Mouse (Mus musculus) heart, embryonic 13.5 days (tissue): Measurements from ENCODE around the gene Rangap1. TPM values are rescaled to one million over a fixed set of nuclear protein-coding genes. Genes with fewer than 3 reads are reported as not detected.
"Not testable (repeated sequence)": the region's sequence is repeated elsewhere in the genome, so short reads cannot be mapped to it uniquely, and the experiment has no call there.

ENCODE experiments used
- ATAC-seq: fragments of 200-750 bp; cut with Nextera tagmentation; 2 replicates; pipeline ENCODE4 v1.8.0; 2017; ENCODE audit warnings: moderate TSS enrichment; ENCODE audit not compliant: insufficient number of reproducible peaks, low FRiP score, low TSS enrichment; ENCODE audit errors: extremely low read depth
- H3K27ac ChIP-seq: fragments of 300-500 bp; sonication (generic); replicated peaks from 2 replicates; pipeline ENCODE4 v1.5.1; 2015; ENCODE audit warnings: moderate library complexity, mild to moderate bottlenecking, inconsistent platforms
- H3K27me3 ChIP-seq: fragments of 300-500 bp; sonication (generic); replicated peaks from 2 replicates; pipeline ENCODE4 v1.6.1; 2015; ENCODE audit warnings: mild to moderate bottlenecking, inconsistent platforms
- H3K36me3 ChIP-seq: fragments of 300-500 bp; sonication (generic); 2 replicates; pipeline ENCODE4 v1.6.1; 2015; ENCODE audit warnings: mild to moderate bottlenecking, inconsistent platforms
- H3K4me1 ChIP-seq: fragments of 300-500 bp; sonication (generic); 2 replicates; pipeline ENCODE4 v1.6.1; 2015; ENCODE audit warnings: inconsistent platforms
- H3K4me2 ChIP-seq: fragments of 300-500 bp; sonication (generic); 2 replicates; pipeline ENCODE4 v1.6.1; 2015; ENCODE audit warnings: inconsistent platforms, mild to moderate bottlenecking, moderate library complexity
- H3K4me3 ChIP-seq: fragments of 300-500 bp; sonication (generic); 2 replicates; pipeline ENCODE4 v1.5.1; 2015; ENCODE audit warnings: moderate library complexity, mild to moderate bottlenecking, inconsistent platforms
- H3K9ac ChIP-seq: fragments of 300-500 bp; sonication (generic); 2 replicates; pipeline ENCODE4 v1.6.1; 2015; ENCODE audit warnings: inconsistent platforms, mild to moderate bottlenecking, moderate library complexity
- H3K9me3 ChIP-seq: fragments of 300-500 bp; sonication (generic); 2 replicates; pipeline ENCODE4 v1.6.1; 2016; ENCODE audit warnings: inconsistent platforms
- WGBS: fragments of 180-500 bp; shearing (Covaris S2); methylation state at CpG from one replicate; pipeline ENCODE4 v1.1.7; 2015; ENCODE audit warnings: mixed read lengths; 5-methylcytosine and 5-hydroxymethylcytosine counted together
- polyA plus RNA-seq: library from polyadenylated mRNA; unstranded; fragments of >200 nt; fragmentation: Nextera tagmentation; extraction: Ambion mirVana; gene quantifications from 2 replicates; pipeline ENCODE4 v1.2.1, GENCODE M21; 2015

The Rangap1 gene
- polyA plus RNA-seq, 1 experiment from 2014 or later, result 90.4 TPM

GRCm38 (mm10) chr15:81709686-81710085, 35.6 kb downstream of the Rangap1 start:
- Histone ChIP-seq H3K4me3 (no peak overlapping the region), H3K4me1 (no peaks in the 10 kb centered on the region), H3K27me3 (no peaks in the 10 kb centered on the region), H3K36me3 (peaks cover 93% of the 10 kb centered on the region), H3K9ac (no peak overlapping the region), H3K4me2 (no peak overlapping the region), H3K9me3 (no peaks in the 10 kb centered on the region), H3K27ac (no peak overlapping the region)
- no peak for ATAC-seq
- 100% methylated on average over 1 of the region's 1 CpGs for WGBS

GRCm38 (mm10) chr15:81708991-81709390, 36.3 kb downstream of the Rangap1 start:
- Histone ChIP-seq H3K9me3 (no peaks in the 10 kb centered on the region), H3K4me3 (no peak overlapping the region), H3K9ac (no peak overlapping the region), H3K36me3 (peaks cover 98% of the 10 kb centered on the region), H3K27ac (no peak overlapping the region), H3K4me1 (no peaks in the 10 kb centered on the region), H3K4me2 (no peak overlapping the region), H3K27me3 (no peaks in the 10 kb centered on the region)
- WGBS, result 89% methylated on average over 11 of the region's 11 CpGs
- no peak for ATAC-seq

- no peak for ATAC-seq
- no peak overlapping the region for H3K27ac ChIP-seq
- peaks cover 58% of the 10 kb centered on the region for H3K36me3 ChIP-seq
- no peak overlapping the region for H3K9ac ChIP-seq
- 75% methylated on average over 3 of the region's 3 CpGs for WGBS
- H3K4me1 ChIP-seq, result no peaks in the 10 kb centered on the region
- no peak overlapping the region for H3K4me2 ChIP-seq
- no peak overlapping the region for H3K4me3 ChIP-seq
- no peaks in the 10 kb centered on the region for H3K27me3 ChIP-seq
- no peaks in the 10 kb centered on the region for H3K9me3 ChIP-seq
Measured at GRCm38 (mm10) chr15:81703094-81703489, 42.2 kb downstream of the Rangap1 start.

GRCm38 (mm10) chr15:81702306-81703093, 42.8 kb downstream of the Rangap1 start:
- Histone ChIP-seq H3K4me2 (no peak overlapping the region), H3K27ac (no peak overlapping the region), H3K4me1 (no peaks in the 10 kb centered on the region), H3K9me3 (no peaks in the 10 kb centered on the region), H3K9ac (no peak overlapping the region), H3K4me3 (no peak overlapping the region), H3K27me3 (no peaks in the 10 kb centered on the region), H3K36me3 (peaks cover 52% of the 10 kb centered on the region)
- no peak for ATAC-seq
- WGBS, result 87% methylated on average over 13 of the region's 13 CpGs

- not testable (repeated sequence) for H3K4me2 ChIP-seq, H3K4me1 ChIP-seq
- peaks cover 41% of the 10 kb centered on the region for H3K36me3 ChIP-seq
Measured at GRCm38 (mm10) chr15:81701350-81701749, 44.0 kb downstream of the Rangap1 start.

GRCm38 (mm10) chr15:81700601-81701000, 44.7 kb downstream of the Rangap1 start:
- Histone ChIP-seq H3K27me3 (peaks cover 19% of the 10 kb centered on the region), H3K4me1 (no peaks in the 10 kb centered on the region), H3K27ac (no peak overlapping the region), H3K4me3 (no peak overlapping the region), H3K9me3 (no peaks in the 10 kb centered on the region), H3K36me3 (peaks cover 34% of the 10 kb centered on the region), H3K9ac (no peak overlapping the region), H3K4me2 (no peak overlapping the region)
- 55% methylated on average over 8 of the region's 8 CpGs for WGBS
- no peak for ATAC-seq

More at GRCm38 (mm10) chr15:81701350-81701749, 44.0 kb downstream of the Rangap1 start:
- not testable (repeated sequence) for H3K9ac ChIP-seq, H3K4me3 ChIP-seq, ATAC-seq, H3K27ac ChIP-seq, H3K9me3 ChIP-seq
- peaks cover 11% of the 10 kb centered on the region for H3K27me3 ChIP-seq
- 73% methylated on average over 4 of the region's 4 CpGs for WGBS

GRCm38 (mm10) chr15:81700161-81700560, 45.2 kb downstream of the Rangap1 start:
- Histone ChIP-seq H3K27ac (no peak overlapping the region), H3K4me1 (no peaks in the 10 kb centered on the region), H3K4me3 (no peak overlapping the region), H3K36me3 (peaks cover 29% of the 10 kb centered on the region), H3K9ac (no peak overlapping the region), H3K27me3 (peaks cover 23% of the 10 kb centered on the region), H3K4me2 (no peak overlapping the region), H3K9me3 (no peaks in the 10 kb centered on the region)
- WGBS, result 65% methylated on average over 2 of the region's 2 CpGs
- no peak for ATAC-seq

- Histone ChIP-seq H3K9ac (no peak overlapping the region), H3K4me3 (no peak overlapping the region), H3K27ac (no peak overlapping the region), H3K9me3 (no peaks in the 10 kb centered on the region), H3K36me3 (peaks cover 13% of the 10 kb centered on the region), H3K27me3 (peaks cover 39% of the 10 kb centered on the region), H3K4me1 (peaks cover 11% of the 10 kb centered on the region), H3K4me2 (no peak overlapping the region)
- 52% methylated on average over 2 of the region's 2 CpGs for WGBS
- no peak for ATAC-seq
Measured at GRCm38 (mm10) chr15:81698532-81698931, 46.8 kb downstream of the Rangap1 start.

GRCm38 (mm10) chr15:81697847-81698246, 47.5 kb downstream of the Rangap1 start:
- H3K27me3 ChIP-seq, result peaks cover 46% of the 10 kb centered on the region
- no peak overlapping the region for H3K27ac ChIP-seq
- ATAC-seq, result no peak
- peaks cover 6% of the 10 kb centered on the region for H3K36me3 ChIP-seq
- peaks cover 17% of the 10 kb centered on the region for H3K4me1 ChIP-seq
- no peaks in the 10 kb centered on the region for H3K9me3 ChIP-seq
- 44% methylated on average over 3 of the region's 3 CpGs for WGBS
- H3K4me2 ChIP-seq, result no peak overlapping the region
- no peak overlapping the region for H3K9ac ChIP-seq
- H3K4me3 ChIP-seq, result no peak overlapping the region

GRCm38 (mm10) chr15:81697175-81697574, 48.2 kb downstream of the Rangap1 start, which contains the start of gene Chadl:
Chadl (minus strand) TSS chr15:81697287.
- Histone ChIP-seq H3K36me3 (no peaks in the 10 kb centered on the region), H3K9me3 (no peaks in the 10 kb centered on the region), H3K27me3 (peaks cover 53% of the 10 kb centered on the region), H3K27ac (no peak within 1 kb of the TSS), H3K4me3 (no peak within 1 kb of the TSS), H3K9ac (no peak within 1 kb of the TSS; the same call in 1 of the 2 replicates), H3K4me2 (no peak within 1 kb of the TSS), H3K4me1 (peaks cover 18% of the 10 kb centered on the region)
- 60% methylated on average over 7 of the region's 7 CpGs for WGBS
- no peak for ATAC-seq

- Histone ChIP-seq H3K27me3 (peaks cover 68% of the 10 kb centered on the region), H3K9me3 (no peaks in the 10 kb centered on the region), H3K4me1 (peaks cover 18% of the 10 kb centered on the region), H3K4me3 (peak overlapping the region; percentile 67), H3K36me3 (no peaks in the 10 kb centered on the region), H3K27ac (no peak overlapping the region), H3K9ac (peak overlapping the region; percentile 85), H3K4me2 (peak overlapping the region; percentile 98)
- 20% methylated on average over 19 of the region's 19 CpGs for WGBS
- ATAC-seq, result no peak
Measured at GRCm38 (mm10) chr15:81694891-81695290, 50.4 kb downstream of the Rangap1 start.
